Mouse (Mus musculus) bone marrow macrophage, adult 2 months (primary cell): ENCODE results near the gene Epb41l5. TPM values are rescaled to one million over a fixed set of nuclear protein-coding genes. Genes with fewer than 3 reads are reported as not detected.

Experiments used
- H3K27ac ChIP-seq: 2 replicates; pipeline ENCODE4 v1.5.1; 2012; ENCODE audit warnings: low read depth, low read length; ENCODE audit not compliant: insufficient read depth
- H3K4me1 ChIP-seq: 2 replicates; pipeline ENCODE4 v1.6.1; 2012; ENCODE audit warnings: low read length; ENCODE audit not compliant: control insufficient read depth, insufficient read depth
- H3K4me3 ChIP-seq: 2 replicates; pipeline ENCODE4 v1.5.1; 2012; ENCODE audit warnings: mild to moderate bottlenecking, low read length, moderate library complexity; ENCODE audit not compliant: insufficient read depth
- CTCF ChIP-seq: IDR thresholded peaks from 2 replicates; pipeline ENCODE4 v1.5.1; 2012; ENCODE audit warnings: low read depth, mild to moderate bottlenecking, low read length, moderate library complexity
- POLR2A ChIP-seq: IDR thresholded peaks from 2 replicates; pipeline ENCODE4 v1.6.1; 2012; ENCODE audit warnings: mild to moderate bottlenecking, low read depth, low read length, borderline replicate concordance
- polyA plus RNA-seq: library from polyadenylated mRNA; stranded (reverse); fragments of >200 nt; gene quantifications from 2 replicates; pipeline ENCODE4 v1.2.4, GENCODE M21; 2012; ENCODE audit not compliant: missing spikeins, insufficient read depth, insufficient read length

Gene Epb41l5
- polyA plus RNA-seq, 1 experiment: 0.99 TPM

DNA sequence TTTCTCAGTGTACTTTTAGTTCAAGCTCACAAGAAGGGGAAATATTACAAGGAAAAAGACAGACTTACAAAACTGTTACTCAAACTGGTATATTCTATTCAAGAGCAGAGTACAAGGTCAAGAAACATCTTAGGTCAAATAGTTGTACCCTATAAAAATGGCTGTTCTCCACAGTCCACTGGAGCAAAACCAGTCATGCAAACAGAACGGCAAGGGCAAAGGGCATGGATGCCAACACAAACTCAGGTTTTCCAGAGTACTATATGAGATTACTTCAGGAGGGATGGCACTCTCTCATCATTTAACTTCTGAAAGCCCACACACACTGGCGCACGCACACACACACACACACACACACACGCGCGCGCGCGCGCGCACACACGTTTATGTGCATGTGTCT, 46.4 kb downstream of the Epb41l5 start:
- no peak overlapping the region for H3K4me3 ChIP-seq
- TF ChIP-seq CTCF (no peak), POLR2A (no peak)
- no peak overlapping the region for H3K27ac ChIP-seq
- peaks cover 13% of the 10 kb centered on the region for H3K4me1 ChIP-seq

DNA sequence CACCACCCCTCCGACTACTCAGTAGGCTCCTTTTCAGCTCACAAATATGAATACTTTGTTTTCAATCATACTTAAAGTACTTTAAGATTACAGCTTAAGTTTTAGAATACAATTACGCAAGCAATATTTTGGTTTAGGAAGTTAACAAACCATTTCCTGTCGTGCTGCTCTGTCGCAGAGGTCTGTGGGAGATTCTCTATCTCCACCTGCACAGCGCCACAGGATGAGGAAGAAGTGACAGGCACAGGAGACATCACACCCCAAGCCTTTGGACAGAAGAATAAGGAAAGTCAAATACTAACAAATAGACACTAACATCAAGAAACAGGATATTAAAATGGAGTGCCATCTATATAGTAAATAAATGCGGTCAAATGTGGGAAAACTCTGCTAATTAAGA, 49.9 kb downstream of the Epb41l5 start:
- Histone ChIP-seq H3K27ac (no peak overlapping the region), H3K4me3 (no peak overlapping the region)
- TF ChIP-seq POLR2A (no peak), CTCF (no peak)

DNA sequence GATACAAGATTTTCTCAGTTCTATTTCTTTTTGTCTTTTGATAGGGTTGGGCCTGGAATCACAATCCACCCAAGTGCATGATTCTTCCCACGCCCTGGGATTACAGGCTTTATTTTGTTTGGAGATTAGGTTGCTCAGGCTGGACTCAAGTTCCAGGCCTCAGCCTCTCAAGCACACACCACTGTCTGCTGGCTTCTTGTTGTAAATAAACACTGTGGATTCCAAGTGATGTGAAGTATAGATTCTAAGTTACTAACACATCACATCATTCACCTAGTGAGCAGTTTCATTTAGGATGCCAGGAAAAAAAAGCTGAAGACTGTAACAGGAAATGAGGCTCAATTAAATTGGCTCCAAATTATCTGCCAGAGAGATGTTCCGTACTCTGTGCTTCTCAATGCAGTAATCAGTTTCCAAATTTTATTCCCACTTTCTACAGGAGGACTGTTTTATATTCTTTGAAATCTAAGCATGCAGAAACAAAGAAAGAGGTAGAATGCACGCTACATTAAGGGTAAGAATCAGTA, 51.8 kb downstream of the Epb41l5 start:
- TF ChIP-seq CTCF: no peak
- TF ChIP-seq POLR2A: no peak
- no peak overlapping the region for H3K4me3 ChIP-seq
- H3K27ac ChIP-seq: no peak overlapping the region
- peaks cover 14% of the 10 kb centered on the region for H3K4me1 ChIP-seq

More for the DNA sequence above, 49.9 kb downstream of the Epb41l5 start:
- peaks cover 14% of the 10 kb centered on the region for H3K4me1 ChIP-seq

DNA sequence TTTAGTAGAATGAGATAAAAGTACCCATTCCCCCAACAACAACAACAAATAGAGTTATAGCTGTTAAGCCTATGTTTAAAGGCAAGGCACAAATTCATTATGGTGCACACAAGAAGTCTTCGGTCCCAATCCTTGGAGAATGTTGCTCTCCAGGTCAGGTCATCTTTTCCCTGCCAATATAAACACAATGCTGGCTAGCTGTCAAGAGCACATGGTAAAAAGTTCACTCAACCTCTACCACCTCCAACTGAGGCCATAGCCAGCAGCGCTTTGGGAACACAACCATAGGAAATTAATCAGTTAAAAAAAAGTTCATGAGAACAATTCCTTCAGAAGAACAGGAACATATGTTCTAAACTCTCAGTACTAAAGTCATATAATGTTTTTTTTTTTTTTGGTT, 58.8 kb downstream of the Epb41l5 start:
- H3K27ac ChIP-seq: no peak overlapping the region
- TF ChIP-seq CTCF (no peak), POLR2A (no peak)
- no peak overlapping the region for H3K4me3 ChIP-seq
- H3K4me1 ChIP-seq: no peaks in the 10 kb centered on the region

DNA sequence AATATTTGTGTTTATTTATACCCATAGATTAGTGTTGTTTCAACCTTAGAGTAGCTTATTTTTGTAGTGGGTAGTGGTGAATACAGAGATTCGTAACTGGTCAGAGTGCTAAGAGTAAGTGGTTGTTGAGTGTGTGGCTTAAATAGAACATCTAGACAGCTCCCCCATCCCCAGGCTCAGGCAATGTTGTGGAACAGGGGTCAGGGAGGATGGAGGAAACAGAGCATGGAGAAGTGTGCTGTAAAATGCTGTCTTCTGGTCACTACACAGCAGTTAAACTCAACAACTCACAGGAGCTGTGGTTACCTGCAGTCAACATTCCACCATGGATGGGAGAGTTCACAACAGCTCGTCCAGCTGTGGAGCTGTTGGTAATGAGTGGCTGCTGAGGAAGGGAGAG, 63.8 kb downstream of the Epb41l5 start:
- Histone ChIP-seq H3K4me3 (no peak overlapping the region), H3K27ac (no peak overlapping the region), H3K4me1 (no peaks in the 10 kb centered on the region)
- TF ChIP-seq CTCF: no peak
- TF ChIP-seq POLR2A: no peak

DNA sequence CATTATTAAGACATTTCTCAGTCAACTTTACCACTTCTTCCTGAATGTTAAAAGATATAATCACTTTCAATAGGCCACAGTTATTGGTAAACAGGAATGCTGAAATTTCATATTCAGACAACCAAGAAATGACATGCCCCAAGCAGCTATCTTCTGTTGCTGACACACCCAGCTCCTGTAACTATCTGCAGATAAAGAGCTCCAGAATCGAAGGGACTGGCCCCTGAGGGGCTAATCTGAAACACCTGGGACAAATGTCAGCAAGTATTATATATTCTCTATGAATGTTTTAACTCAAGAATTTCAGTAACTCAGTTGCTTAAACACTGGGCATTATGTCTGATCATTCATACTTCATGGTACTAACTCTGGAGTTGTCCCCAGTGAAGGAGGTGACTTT, 78.7 kb downstream of the Epb41l5 start:
- Histone ChIP-seq H3K4me3 (no peak overlapping the region), H3K4me1 (no peaks in the 10 kb centered on the region), H3K27ac (no peak overlapping the region)
- TF ChIP-seq POLR2A: no peak
- TF ChIP-seq CTCF: no peak

DNA sequence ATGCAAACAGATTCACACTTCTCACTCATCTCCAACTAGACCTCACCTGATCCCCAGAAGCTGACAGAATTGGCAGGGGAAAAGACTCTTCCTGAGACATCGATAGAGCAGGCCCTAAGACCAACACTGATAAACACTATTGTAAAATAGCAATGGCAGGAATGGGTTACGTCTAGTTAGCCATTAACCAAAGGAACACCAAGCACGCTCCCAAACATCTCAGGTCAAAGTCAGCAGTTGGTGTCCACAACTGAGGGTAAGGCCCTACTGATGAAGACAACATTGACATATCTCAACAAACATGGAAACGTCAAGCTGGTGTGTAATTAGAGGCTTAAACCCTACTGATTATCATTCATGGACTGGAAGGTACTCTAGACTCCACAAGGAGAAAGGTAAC, 83.3 kb downstream of the Epb41l5 start:
- Histone ChIP-seq H3K27ac (no peak overlapping the region), H3K4me1 (no peaks in the 10 kb centered on the region), H3K4me3 (no peak overlapping the region)
- TF ChIP-seq POLR2A: no peak
- TF ChIP-seq CTCF: no peak

DNA sequence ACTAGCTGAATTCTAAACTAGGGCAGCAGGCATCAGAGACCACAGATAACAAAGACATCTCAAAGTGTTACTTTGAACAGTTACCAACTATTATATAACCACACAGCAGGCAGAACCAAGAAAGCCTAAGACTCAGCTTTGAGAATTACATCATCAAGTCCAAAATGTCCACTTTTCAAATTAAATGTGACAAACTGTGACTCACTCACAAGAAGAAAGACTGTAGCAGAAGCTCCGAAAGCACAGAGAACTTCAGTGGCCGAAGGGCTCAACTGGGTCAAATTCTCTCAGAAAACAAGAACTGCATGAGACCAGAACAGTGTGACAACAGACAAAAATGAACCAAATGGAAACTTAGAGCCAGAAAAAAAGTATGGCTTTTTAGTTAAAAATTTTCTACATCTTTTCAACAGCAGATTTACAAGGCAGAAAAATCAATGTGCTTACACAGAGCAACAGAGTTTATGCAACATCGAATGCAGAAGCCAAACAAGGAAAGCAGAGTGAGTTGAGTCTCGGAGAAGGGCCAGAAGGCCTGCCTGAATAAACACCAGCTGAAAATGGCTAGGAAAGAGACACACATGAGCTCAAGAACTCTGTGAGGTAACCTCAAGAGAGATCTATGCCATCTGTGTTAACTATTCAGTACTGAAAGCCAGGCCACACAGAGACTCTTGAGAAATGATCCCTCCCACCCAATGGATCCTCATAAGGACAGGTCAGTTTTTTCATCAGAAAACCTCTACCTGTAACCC, 91.0 kb downstream of the Epb41l5 start:
- H3K4me3 ChIP-seq: no peak overlapping the region
- TF ChIP-seq POLR2A: no peak
- no peak for TF ChIP-seq CTCF
- no peak overlapping the region for H3K27ac ChIP-seq
- 0 out of 2 replicates have a peak, but pooled peaks cover 2% of the 10 kb centered on the region for H3K4me1 ChIP-seq

DNA sequence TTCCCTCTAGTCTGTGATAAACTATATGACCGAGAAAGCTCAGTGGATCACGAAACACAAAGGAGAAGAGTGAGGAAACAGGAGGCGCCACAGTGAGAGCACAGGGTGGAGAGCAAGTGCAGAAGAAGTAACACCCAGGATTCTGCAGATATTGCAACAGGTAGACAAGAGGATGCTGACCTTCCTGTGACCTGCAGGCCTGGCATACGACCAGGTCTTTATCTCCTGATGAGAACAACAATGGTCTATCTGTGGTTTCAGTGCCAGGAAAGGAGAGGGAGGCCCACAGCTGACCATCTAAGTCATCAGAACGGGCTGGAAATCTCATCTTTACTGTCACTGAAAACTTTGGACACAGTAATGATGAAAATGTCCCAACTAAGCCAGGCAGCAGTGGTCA, 93.1 kb downstream of the Epb41l5 start:
- no peak overlapping the region for H3K27ac ChIP-seq
- 0 out of 2 replicates have a peak, but pooled peaks cover 2% of the 10 kb centered on the region for H3K4me1 ChIP-seq
- no peak overlapping the region for H3K4me3 ChIP-seq
- no peak for TF ChIP-seq CTCF
- TF ChIP-seq POLR2A: no peak

DNA sequence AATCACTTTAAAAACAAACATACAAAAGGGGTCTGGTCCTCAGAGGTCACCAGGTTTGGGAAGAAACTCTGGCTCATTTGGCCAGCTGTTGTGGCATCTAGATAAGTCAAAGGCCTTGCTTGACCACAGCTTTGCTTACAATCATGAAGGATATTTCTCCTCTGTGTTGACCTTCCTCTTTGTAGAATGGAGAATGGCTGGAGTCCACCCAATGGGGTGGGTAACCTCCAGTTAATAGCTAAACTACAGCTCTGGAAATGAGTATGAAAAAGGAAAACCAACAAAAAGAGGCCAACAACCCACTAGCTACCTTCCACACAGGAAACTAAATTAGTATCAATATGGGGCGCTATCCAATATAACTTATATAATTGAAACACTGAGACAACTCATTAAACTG, 97.1 kb downstream of the Epb41l5 start:
- no peak overlapping the region for H3K4me3 ChIP-seq
- H3K27ac ChIP-seq: no peak overlapping the region
- TF ChIP-seq POLR2A: no peak
- TF ChIP-seq CTCF: no peak
- H3K4me1 ChIP-seq: no peaks in the 10 kb centered on the region

DNA sequence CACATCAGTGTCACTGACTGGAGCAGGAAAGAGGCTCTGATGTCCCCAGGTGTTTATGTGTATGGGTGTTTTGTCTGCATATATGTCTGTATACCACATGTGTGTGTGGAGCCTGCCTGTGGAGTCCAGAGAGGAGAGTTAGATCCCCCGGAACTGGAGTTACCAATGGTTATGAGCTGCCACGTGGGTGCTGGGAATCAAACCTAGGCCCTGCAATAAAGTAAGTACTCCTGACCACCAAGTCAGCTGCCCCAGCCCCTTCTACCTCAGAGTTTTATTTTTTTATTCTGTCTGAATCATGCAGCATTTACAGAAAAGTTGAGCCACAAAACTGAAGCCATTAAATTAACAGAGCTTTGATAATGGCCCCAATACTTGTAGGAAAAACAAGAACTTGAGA, 98.7 kb downstream of the Epb41l5 start:
- TF ChIP-seq CTCF (no peak), POLR2A (no peak)
- Histone ChIP-seq H3K4me1 (no peaks in the 10 kb centered on the region), H3K4me3 (no peak overlapping the region), H3K27ac (no peak overlapping the region)
